Mouse (Mus musculus) lung, postnatal 0 days (tissue): ENCODE data around the gene Stmn3. TPM values are rescaled to one million over a fixed set of nuclear protein-coding genes. Genes with fewer than 3 reads are reported as not detected.
A peak's percentile ranks its signal among the peaks of the same experiment; 100 is the strongest.

Source experiments
- ATAC-seq: fragments of 200-750 bp; cut with Nextera tagmentation; 2 replicates; pipeline ENCODE4 v1.8.0; 2017; ENCODE audit warnings: moderate library complexity
- DNase-seq: peaks from one replicate; pipeline ENCODE4 v3.0.0-alpha.2; 2016; ENCODE audit warnings: low spot score
- H3K27ac ChIP-seq: fragments of 300-500 bp; sonication (generic); 2 replicates; pipeline ENCODE4 v1.5.1; 2014; ENCODE audit warnings: antibody characterized with exemption, mild to moderate bottlenecking, low read length, mixed read lengths
- H3K27me3 ChIP-seq: fragments of 300-500 bp; sonication (generic); replicated peaks from 2 replicates; pipeline ENCODE4 v1.6.1; 2014; ENCODE audit warnings: low read length, mixed read lengths; ENCODE audit not compliant: insufficient read depth
- H3K36me3 ChIP-seq: fragments of 300-500 bp; sonication (generic); 2 replicates; pipeline ENCODE4 v1.6.1; 2014; ENCODE audit warnings: low read length, mixed read lengths; ENCODE audit not compliant: insufficient read depth
- H3K4me1 ChIP-seq: fragments of 300-500 bp; sonication (generic); 2 replicates; pipeline ENCODE4 v1.6.1; 2014; ENCODE audit warnings: antibody characterized with exemption, low read depth, low read length, mixed read lengths; ENCODE audit not compliant: insufficient read depth
- H3K4me2 ChIP-seq: fragments of 300-500 bp; sonication (generic); replicated peaks from 2 replicates; pipeline ENCODE4 v1.6.1; 2014; ENCODE audit warnings: low read depth, mild to moderate bottlenecking, low read length, moderate library complexity, mixed read lengths
- H3K4me3 ChIP-seq: fragments of 300-500 bp; sonication (generic); 2 replicates; pipeline ENCODE4 v1.5.1; 2014; ENCODE audit warnings: low read depth, low read length
- H3K9ac ChIP-seq: fragments of 300-500 bp; sonication (generic); replicated peaks from 2 replicates; pipeline ENCODE4 v1.6.1; 2014; ENCODE audit warnings: low read depth, mild to moderate bottlenecking
- H3K9me3 ChIP-seq: fragments of 300-500 bp; sonication (generic); 2 replicates; pipeline ENCODE4 v1.6.1; 2016; ENCODE audit warnings: low read length, mixed read lengths
- CTCF ChIP-seq: IDR thresholded peaks from 2 replicates; pipeline ENCODE4 v1.5.1; 2016; ENCODE audit warnings: antibody characterized with exemption, mild to moderate bottlenecking
- EP300 ChIP-seq: IDR thresholded peaks from 2 replicates; pipeline ENCODE4 v1.6.1; 2016; ENCODE audit warnings: antibody characterized with exemption, mild to moderate bottlenecking, control low read depth
- WGBS: fragments of 180-500 bp; shearing (Covaris S2); extraction: QIAGEN DNeasy Blood & Tissue Kit; methylation state at CpG from one replicate; pipeline ENCODE4 v1.1.7; 2014; 5-methylcytosine and 5-hydroxymethylcytosine counted together
- polyA plus RNA-seq: library from polyadenylated mRNA; unstranded; fragments of >200 nt; fragmentation: Nextera tagmentation; extraction: Ambion mirVana; gene quantifications from 2 replicates; pipeline ENCODE4 v1.2.1, GENCODE M21; 2015

Gene Stmn3
- polyA plus RNA-seq, 1 experiment from 2014 or later: 0.95 TPM

- H3K9me3 ChIP-seq: no peaks in the 10 kb centered on the region
- no peaks in the 10 kb centered on the region for H3K4me1 ChIP-seq
- H3K27me3 ChIP-seq: no peaks in the 10 kb centered on the region
- no peak overlapping the region for H3K9ac ChIP-seq
- no peak for TF ChIP-seq EP300
- TF ChIP-seq CTCF: no peak
- H3K4me2 ChIP-seq: no peak overlapping the region
- ATAC-seq (no peak), DNase-seq (peak; percentile 7)
- no peak overlapping the region for H3K4me3 ChIP-seq
- no peak overlapping the region for H3K27ac ChIP-seq
- 78% methylated on average over 4 of the region's 4 CpGs for WGBS
- H3K36me3 ChIP-seq: 0 out of 2 replicates have a peak, but pooled peaks cover 2% of the 10 kb centered on the region
Observed at GRCm38 (mm10) chr2:181274639-181275038, 39.7 kb downstream of the Stmn3 start.

- no peaks in the 10 kb centered on the region for H3K9me3 ChIP-seq
- H3K4me2 ChIP-seq: no peak overlapping the region
- DNase-seq (no peak), ATAC-seq (no peak)
- no peak overlapping the region for H3K4me3 ChIP-seq
- no peak overlapping the region for H3K9ac ChIP-seq
- WGBS: 76% methylated on average over 2 of the region's 2 CpGs
- H3K36me3 ChIP-seq: 0 out of 2 replicates have a peak, but pooled peaks cover 2% of the 10 kb centered on the region
- TF ChIP-seq EP300: no peak
- no peak for TF ChIP-seq CTCF
- H3K27me3 ChIP-seq: no peaks in the 10 kb centered on the region
- H3K27ac ChIP-seq: no peak overlapping the region
- H3K4me1 ChIP-seq: no peaks in the 10 kb centered on the region
Observed at GRCm38 (mm10) chr2:181273829-181274228, 40.5 kb downstream of the Stmn3 start.

DNA sequence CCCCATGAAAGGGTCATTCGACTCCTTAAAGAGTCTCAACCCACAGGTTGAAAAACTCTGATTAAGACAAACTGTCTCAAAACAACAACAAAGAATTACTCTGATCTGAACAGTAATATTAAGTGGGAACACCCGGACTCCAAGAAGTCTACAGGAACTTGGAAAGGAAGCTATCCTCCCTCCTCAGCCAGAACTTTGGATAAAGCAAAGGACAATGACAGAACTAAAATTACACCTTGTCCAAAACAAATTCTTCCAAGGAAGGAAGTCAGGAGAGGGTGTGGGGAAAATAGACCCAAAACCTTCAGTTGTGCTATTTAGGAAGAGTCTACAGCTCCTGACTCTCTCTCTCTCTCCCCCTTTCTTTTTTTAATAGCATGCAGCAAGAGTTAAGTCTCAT lies 42.2 kb downstream of the Stmn3 start:
- H3K27ac ChIP-seq: no peak overlapping the region
- DNase-seq: no peak
- H3K4me2 ChIP-seq: no peak overlapping the region
- no peak overlapping the region for H3K9ac ChIP-seq
- ATAC-seq: no peak
- H3K4me1 ChIP-seq: no peaks in the 10 kb centered on the region
- 66% methylated on average over 2 of the region's 2 CpGs for WGBS
- H3K9me3 ChIP-seq: no peaks in the 10 kb centered on the region
- H3K27me3 ChIP-seq: no peaks in the 10 kb centered on the region
- TF ChIP-seq EP300 (peak; percentile 73), CTCF (no peak)
- H3K4me3 ChIP-seq: no peak overlapping the region
- no peaks in the 10 kb centered on the region for H3K36me3 ChIP-seq

DNA sequence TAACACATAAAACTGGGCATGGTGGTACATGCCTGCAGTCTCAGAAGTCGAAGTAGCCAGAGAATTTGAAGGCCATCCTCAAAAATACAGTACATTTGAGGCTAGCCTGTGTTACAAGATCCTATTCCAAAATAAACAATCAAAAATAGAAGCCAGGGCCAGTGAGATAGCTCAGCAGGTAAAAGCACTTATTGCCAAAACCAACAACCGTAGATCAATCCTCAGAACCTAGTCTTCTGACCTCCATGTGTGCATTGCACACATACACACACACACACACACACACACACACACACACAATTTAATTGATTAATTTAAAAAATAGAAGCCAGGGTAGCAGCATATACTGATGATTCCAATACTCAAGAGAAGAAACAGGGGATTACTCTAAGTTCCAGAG lies 47.5 kb downstream of the Stmn3 start:
- H3K27me3 ChIP-seq: no peaks in the 10 kb centered on the region
- H3K27ac ChIP-seq: no peak overlapping the region
- peaks cover 28% of the 10 kb centered on the region for H3K36me3 ChIP-seq
- DNase-seq (no peak), ATAC-seq (no peak)
- H3K4me2 ChIP-seq: no peak overlapping the region
- no peaks in the 10 kb centered on the region for H3K4me1 ChIP-seq
- TF ChIP-seq EP300: no peak
- no peak for TF ChIP-seq CTCF
- H3K9me3 ChIP-seq: no peaks in the 10 kb centered on the region
- WGBS: 95% methylated on average over 2 of the region's 2 CpGs
- no peak overlapping the region for H3K4me3 ChIP-seq
- H3K9ac ChIP-seq: no peak overlapping the region

Other genes with a start within 250 kb of the Stmn3 start
- 0.04 TPM in 1 of 2 replicates, not detected in the other for gene Kcnq2, start 179.2 kb downstream of the Stmn3 start, polyA plus RNA-seq
- gene Eef1a2, start 157.5 kb downstream of the Stmn3 start, polyA plus RNA-seq: 0.14 and 0.20 TPM in 2 replicates
- gene Ppdpf, start 127.3 kb downstream of the Stmn3 start, polyA plus RNA-seq: 261 and 262 TPM in 2 replicates
- 0.23 and 0.25 TPM in 2 replicates for gene Ptk6, start 111.7 kb downstream of the Stmn3 start, polyA plus RNA-seq
- 2.5 and 2.6 TPM in 2 replicates for gene Srms, start 101.3 kb downstream of the Stmn3 start, polyA plus RNA-seq
- gene Fndc11, start 94.5 kb downstream of the Stmn3 start, polyA plus RNA-seq: 0.86 and 0.91 TPM in 2 replicates
- 3.1 and 3.5 TPM in 2 replicates for gene Helz2, start 72.5 kb downstream of the Stmn3 start, polyA plus RNA-seq
- gene Gmeb2, start 26.5 kb downstream of the Stmn3 start, polyA plus RNA-seq: 7.6 and 7.8 TPM in 2 replicates
- gene Rtel1, start 5.2 kb upstream of the Stmn3 start, polyA plus RNA-seq: 8.0 and 10.4 TPM in 2 replicates
- gene Zgpat, start 50.4 kb upstream of the Stmn3 start, polyA plus RNA-seq: 22.9 and 26.8 TPM in 2 replicates
- 46.5 and 46.6 TPM in 2 replicates for gene Arfrp1, start 50.9 kb upstream of the Stmn3 start, polyA plus RNA-seq
- 12.2 and 13.5 TPM in 2 replicates for gene Lime1, start 65.6 kb upstream of the Stmn3 start, polyA plus RNA-seq
- gene Zbtb46, start 144.9 kb upstream of the Stmn3 start, polyA plus RNA-seq: 11.2 and 14.8 TPM in 2 replicates
- gene Abhd16b, start 178.7 kb upstream of the Stmn3 start, polyA plus RNA-seq: 0.21 and 0.25 TPM in 2 replicates
- 131 and 135 TPM in 2 replicates for gene Tpd52l2, start 182.6 kb upstream of the Stmn3 start, polyA plus RNA-seq
- 57.2 and 59.5 TPM in 2 replicates for gene Dnajc5, start 206.0 kb upstream of the Stmn3 start, polyA plus RNA-seq